Mouse (Mus musculus): ENCODE measurements at regions not wholly inside any gene's neighbourhood (a gene's known extent, or its start where the extent isn't known, plus 50 kb on each side); places are given as distances from the start of the nearest gene placed in this dataset.
"Not testable (repeated sequence)": the region's sequence is repeated elsewhere in the genome, so short reads cannot be mapped to it uniquely, and the experiment has no call there.

DNA sequence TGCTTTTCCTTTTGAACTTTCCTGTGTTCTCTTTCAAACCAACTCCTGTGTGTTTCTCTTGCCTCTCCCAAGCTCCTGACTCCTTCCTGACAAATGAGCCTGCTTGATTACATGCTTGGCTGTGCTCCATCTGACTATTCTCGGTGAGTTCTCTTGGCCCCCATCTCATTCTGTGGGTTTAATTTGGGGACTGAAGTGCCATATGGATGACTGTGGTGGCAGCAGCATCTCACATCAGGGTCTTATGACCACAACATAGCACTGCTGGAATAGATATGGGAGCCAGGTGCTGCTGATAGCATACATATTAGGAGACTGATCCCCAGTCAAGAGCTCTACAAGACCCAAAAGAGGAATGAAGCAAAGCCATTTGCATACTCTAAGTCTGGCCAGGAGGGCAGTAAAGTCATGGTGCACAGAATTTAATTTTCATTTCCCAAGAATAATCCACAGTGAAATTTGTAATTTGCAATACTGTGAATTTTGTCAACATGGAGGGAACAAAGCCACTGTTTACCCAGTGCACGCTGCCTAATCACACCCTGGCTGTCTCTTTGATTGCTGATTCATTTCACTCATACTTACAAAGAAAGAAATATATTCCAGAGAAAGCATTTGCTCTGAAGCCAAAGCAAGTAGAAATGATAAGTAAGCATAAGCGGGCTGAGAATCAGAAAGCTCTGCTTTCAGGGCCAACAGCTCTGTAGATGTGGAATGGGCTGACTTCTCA lies 1478.4 kb upstream of the Gm7489 start:
- no peak for DNase-seq (ENCODE audit: low read depth, low spot score)

- DNase-seq (ENCODE audit: low read depth, low spot score) = no peak
Measured at GRCm38 (mm10) chr15:52412869-52413771, 1471.6 kb upstream of the Gm7489 start.

DNA sequence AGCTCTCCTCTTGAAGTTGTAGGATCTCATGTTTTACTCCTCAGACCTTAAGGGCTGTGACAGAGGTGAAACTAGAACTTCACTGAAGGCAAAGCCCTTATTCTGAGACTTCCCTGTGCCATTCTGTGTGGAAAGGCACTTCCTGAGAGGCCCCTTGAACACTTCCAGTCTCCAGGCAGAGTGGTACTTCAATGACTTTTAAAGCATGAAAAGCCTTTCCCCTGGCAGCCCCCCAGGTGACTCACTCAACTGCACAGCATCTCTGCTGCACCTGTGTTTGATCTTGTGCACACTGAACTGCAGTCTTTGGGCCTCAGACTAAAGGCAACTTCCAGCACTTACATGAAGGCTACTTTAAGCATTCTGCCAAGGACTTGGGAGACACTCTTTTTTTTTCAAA lies 1458.7 kb upstream of the Gm7489 start:
- DNase-seq (ENCODE audit: low read depth, low spot score) = no peak

DNA sequence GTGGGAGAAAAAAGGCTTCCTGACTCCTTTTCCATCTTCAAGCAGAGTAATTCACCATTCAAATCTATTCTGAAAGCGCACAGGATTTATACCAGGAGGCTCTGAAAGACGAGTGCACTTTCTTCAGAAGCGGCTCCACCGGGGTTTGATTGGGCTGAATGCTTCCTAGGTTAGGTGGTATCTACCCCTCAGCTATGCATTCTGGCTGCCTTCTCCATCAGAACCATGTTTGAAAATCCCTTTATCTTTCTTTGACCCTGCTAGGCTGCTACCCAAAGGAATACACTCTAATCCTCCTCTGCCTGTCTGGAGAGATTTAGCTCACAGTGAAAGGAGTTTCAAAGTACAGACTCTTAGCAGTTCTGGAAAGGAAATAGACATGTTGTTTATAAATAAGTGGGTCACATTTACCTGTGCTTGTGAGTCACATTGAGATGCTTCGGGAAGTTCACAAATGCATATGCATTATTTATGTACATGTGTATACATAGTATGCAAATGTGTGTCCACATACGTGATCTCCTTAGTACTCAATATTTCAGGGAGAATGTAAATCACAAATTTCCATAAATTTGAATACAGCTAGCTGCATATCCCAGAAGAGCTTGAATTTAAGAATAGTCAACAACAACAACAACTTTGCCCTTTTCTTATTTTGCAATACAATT lies 1454.1 kb upstream of the Gm7489 start:
- DNase-seq (ENCODE audit: low read depth, low spot score) = no peak

GRCm38 (mm10) chr15:52433639-52434038 lies 1451.1 kb upstream of the Gm7489 start:
- DNase-seq (ENCODE audit: low read depth, low spot score) = no peak

GRCm38 (mm10) chr15:52438403-52438802 lies 1446.3 kb upstream of the Gm7489 start:
- DNase-seq (ENCODE audit: low read depth, low spot score) = no peak

GRCm38 (mm10) chr15:52458782-52459181 lies 1425.9 kb upstream of the Gm7489 start:
- peak; percentile 73 for DNase-seq (ENCODE audit: low read depth, low spot score)

DNA sequence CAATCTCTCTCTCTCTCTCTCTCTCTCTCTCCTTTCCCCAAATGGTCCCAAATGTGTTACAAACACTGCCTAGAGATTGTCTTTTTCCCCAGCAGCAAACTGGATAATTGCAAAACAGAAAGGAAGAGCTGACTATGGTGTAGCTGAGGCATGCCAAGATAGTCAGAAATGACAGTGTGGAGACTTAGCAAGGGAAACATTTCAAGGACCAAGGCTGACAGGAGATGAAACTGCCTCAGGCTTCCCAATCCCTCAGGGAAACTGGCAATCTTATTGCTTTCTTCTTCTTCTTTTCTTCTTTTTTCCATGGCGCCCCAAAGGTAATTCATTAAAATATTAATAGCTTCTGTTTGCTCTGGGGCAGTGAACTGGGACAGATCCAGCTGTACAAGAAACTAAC lies 1425.4 kb upstream of the Gm7489 start:
- DNase-seq (ENCODE audit: low read depth, low spot score) = no peak

- no peak for DNase-seq (ENCODE audit: low read depth, low spot score)
Measured at GRCm38 (mm10) chr15:52464226-52465138, 1420.2 kb upstream of the Gm7489 start.

- not testable (repeated sequence) for DNase-seq (ENCODE audit: low read depth, low spot score)
Measured at GRCm38 (mm10) chr15:52478124-52478523, 1406.6 kb upstream of the Gm7489 start.

- DNase-seq (ENCODE audit: low read depth, low spot score) = no peak
Measured at GRCm38 (mm10) chr15:52480834-52481233, 1403.9 kb upstream of the Gm7489 start.

DNA sequence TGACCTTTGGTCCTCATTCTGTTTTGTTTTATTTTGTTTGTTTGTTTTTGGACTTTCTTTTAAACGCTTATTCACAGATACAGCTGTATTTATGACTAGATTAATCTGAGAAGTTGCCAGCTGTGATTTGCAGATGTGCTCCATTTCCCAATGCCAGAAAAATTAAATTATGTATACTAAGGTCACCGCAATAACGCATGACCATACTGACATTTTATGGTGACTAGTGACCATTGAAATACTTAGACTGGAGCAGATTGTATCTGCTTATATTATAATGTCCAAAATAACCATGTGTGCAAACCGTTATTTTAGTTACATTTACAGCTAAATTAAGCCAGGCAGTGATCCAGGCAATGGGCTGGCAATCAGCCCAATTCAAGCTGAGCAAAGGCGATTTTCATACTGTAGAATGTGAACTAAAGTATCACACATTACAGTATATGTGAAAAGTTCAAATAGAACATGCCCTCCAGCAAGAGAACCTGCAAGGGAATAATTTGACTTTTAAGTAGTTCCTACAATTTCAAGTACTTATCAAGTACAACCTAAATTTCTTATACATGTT lies 1401.0 kb upstream of the Gm7489 start:
- no peak for DNase-seq (ENCODE audit: low read depth, low spot score)

GRCm38 (mm10) chr15:52484276-52484675 lies 1400.4 kb upstream of the Gm7489 start:
- no peak for DNase-seq (ENCODE audit: low read depth, low spot score)

DNA sequence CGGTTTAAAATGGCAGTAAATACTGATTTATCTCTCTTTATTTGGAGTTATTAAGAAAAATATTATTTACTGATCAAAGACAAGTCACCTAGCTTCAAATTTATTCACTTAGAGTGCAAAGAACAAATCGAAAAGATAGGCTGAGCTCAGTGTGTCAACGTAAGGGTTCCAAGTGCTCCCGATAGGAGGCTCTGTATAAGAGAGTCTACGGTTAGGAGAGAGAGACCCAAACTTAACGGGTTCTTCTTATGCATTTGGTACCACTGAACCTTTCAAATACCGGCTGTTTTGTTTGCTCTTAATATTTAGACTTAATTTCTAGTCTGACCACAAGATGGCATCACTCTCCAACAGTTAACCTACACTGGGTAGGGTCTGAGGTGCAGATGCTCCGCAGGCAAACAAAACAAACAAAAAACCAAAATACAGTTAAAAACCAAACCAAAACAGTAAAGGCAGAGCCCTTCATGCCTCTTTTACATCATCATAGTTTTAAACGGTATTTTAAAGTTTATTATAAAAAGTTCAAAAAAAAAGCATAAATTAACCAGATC lies 1379.4 kb upstream of the Gm7489 start:
- peak; percentile 65 for DNase-seq (ENCODE audit: low read depth, low spot score)

GRCm38 (mm10) chr15:52506930-52507329 lies 1377.8 kb upstream of the Gm7489 start:
- peak; percentile 74 for DNase-seq (ENCODE audit: low read depth, low spot score)

- DNase-seq (ENCODE audit: low read depth, low spot score) = no peak
Measured at GRCm38 (mm10) chr15:52508609-52509008, 1376.1 kb upstream of the Gm7489 start.

DNA sequence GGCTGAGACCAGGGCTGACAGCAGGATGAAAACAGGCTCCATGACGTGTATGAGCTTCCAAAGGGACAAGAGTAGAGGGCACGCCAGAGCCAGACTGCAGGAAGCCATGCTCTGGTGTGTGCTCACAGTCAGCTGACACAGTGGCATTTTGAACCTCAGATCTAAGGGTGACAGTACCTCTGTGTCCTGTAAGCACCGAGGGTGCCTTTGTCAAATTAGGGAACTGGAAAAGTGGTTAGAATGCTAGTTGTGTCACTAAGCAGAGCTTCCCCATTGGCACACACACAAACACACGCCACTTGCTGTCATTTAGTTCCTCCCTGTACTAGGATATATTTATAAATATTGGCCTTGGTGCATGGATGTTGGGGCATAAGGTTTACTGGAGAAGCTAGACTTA lies 1374.6 kb upstream of the Gm7489 start:
- DNase-seq (ENCODE audit: low read depth, low spot score) = no peak

- no peak for DNase-seq (ENCODE audit: low read depth, low spot score)
Measured at GRCm38 (mm10) chr15:52536594-52536993, 1348.1 kb upstream of the Gm7489 start.

DNA sequence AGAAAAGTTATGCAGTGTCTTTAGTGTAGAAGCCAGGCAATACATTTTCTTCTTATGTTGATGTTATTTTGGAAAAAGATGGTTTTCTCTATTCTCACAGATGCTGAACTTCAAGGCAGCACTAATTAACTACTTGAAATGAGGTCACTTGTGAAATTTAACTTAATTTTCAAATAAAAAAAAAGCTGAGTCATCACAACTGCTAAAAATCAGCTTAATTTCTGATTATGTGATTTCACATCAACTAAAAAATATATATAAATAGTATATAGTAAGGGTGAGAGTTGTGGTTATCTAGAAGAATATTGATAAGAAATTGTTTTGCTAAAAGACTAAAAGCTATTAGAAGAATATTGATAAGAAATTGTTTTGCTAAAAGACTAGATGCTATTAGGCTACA lies 1326.0 kb upstream of the Gm7489 start:
- no peak for DNase-seq (ENCODE audit: low read depth, low spot score)

DNA sequence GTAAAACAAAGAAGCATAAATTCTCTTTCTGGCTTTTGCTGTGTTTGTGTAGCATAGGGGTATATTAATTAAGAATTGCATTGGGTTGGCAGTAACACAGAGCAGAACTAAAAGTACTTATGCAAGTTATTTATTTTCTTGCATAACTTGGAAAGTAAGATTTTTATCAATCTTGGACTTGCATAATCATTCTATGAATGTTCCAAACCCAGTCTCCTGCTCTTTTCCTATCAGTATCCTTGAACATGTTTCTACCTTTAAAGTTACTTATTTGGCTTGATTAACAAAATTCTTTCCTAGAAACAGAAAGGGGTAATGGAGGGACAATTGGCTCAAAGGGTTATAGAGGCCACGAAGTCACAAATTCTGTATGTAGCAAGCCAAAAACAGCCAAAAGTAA lies 1320.6 kb upstream of the Gm7489 start:
- DNase-seq (ENCODE audit: low read depth, low spot score) = no peak

- no peak for DNase-seq (ENCODE audit: low read depth, low spot score)
Measured at GRCm38 (mm10) chr15:52565449-52565851, 1319.3 kb upstream of the Gm7489 start.
